Mouse (Mus musculus) gastrocnemius, postnatal 25 days (tissue): ENCODE measurements around the gene Mapk1ip1l. TPM values are rescaled to one million over a fixed set of nuclear protein-coding genes. Genes with fewer than 3 reads are reported as not detected.

Source experiments
- DNase-seq: peaks from one replicate; pipeline ENCODE4 v3.0.0; 2022
- total RNA-seq, 2 experiments: library from RNA; stranded (reverse); gene quantifications; 1 replicate in 1 of 2; 2 replicates in 1 of 2; pipeline ENCODE4 v1.2.3; 2021

The Mapk1ip1l gene
- total RNA-seq, 2 experiments from 2014 or later = 24.0 to 26.2 TPM

DNA sequence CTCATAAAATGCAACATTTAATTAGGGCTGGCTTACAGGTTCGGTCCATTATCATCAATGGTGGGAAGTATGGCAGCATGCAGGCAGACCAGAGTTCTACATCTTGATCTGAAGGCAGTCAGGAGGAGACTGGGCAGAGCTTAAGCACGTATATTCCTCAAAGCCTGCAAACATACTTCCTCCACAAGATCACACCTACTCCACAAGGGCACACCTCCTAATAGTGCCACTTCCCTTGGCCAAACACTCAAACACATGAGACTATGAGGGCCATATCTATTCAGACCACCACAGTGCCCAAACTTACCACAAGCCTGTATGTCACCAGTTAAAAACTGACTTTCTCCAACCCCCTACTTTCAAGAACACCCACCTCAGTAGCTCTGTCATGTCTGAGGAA, 63.4 kb downstream of the Mapk1ip1l start:
- DNase-seq = no peak

DNA sequence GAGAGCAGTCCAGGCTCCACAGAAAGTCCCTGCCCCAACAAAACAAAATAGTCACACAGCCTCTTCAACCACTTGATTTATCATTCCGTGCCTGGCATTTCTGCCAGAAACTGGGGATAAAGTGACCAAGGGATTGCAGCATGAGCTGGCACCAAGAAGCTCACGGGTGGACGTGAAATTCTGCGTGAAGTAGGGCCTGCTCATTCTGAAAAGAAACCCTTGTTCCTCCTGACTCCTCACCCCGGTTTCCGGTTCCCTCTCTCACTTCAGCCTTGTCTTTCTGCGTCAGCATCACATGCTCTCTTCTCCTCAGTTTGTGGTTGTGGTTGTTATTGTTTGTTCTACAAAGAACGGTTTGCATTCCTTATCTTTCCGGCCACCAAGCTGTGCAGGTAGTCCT, 63.8 kb downstream of the Mapk1ip1l start:
- DNase-seq = no peak

DNA sequence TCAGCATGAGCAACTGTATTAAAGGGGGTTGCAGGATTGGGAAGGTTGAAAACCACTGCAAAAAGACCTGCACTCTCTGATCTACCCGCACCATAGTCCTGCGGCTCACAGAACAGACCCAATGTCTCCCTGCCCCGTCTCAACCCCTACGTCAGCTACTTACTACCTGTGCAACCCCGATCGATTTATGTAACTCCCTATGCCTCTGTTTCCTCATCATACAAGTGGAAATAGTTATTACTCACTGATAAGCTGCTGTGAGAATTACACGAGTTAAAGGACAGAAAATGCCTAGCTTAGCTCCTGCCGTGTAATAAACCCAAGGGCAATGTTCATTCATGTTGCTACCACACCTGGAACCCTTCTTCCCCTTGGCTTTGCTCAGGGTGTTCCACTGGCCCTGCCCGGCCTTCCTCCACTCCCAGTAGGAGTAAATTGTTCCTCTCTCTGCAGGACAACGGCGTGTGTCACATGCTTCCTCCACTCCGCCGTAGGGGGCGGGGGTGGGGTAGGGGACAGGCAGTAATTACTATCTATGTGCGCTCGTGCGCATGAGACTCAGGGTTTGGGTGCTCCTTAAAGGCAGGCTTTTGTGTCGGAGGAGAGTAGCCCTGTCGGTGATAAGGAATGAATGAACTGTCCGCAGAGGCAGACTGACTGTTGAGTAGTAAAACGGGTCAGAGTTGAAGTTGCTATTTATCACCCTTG, 66.8 kb downstream of the Mapk1ip1l start:
- DNase-seq = no peak

DNA sequence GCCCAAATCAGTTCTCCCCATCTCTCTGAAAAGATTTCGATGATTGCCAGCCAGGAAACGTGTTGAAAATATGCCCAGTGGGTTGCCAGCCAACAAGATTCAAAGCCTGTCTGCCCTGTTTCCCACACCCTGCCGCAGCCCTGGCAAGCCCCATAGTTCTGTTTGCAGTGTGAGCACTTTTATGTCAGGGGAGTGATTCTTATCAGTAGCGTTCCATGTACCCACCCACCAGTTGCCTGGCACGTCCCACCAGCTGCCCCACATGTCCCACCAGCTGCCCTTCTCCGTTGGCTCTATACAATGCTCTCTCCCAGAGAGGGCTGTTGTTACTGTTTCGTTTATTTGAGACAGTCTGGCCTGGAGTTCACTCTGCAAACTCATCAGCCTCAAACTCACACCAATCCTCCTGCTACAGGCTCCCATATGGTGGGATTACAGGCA, 68.8 kb downstream of the Mapk1ip1l start:
- DNase-seq = no peak

DNA sequence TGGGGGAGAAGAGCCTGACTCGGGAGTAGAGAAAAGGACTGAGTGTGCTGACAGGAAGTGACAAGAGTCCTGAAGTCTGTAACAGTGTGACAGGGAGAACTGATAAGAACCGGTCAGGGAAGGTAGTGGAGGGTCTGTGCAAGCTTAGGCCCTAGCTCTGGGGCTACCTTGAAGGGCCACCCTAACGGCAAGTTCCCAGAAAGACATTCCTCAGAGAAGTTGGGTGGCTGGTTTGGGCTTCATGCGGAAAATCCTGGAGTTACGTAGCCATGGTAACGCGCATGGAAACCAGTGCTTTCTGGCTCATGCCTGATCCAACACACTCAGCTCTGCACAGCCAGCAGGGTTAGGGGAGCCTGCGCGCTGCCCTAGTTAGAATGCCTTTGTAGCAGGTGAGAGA, 69.4 kb downstream of the Mapk1ip1l start, which contains the start of gene Lgals3:
TSS of gene Lgals3 (plus strand) at position 291 of the 400 bp plus-strand sequence.
- DNase-seq = no peak

DNA sequence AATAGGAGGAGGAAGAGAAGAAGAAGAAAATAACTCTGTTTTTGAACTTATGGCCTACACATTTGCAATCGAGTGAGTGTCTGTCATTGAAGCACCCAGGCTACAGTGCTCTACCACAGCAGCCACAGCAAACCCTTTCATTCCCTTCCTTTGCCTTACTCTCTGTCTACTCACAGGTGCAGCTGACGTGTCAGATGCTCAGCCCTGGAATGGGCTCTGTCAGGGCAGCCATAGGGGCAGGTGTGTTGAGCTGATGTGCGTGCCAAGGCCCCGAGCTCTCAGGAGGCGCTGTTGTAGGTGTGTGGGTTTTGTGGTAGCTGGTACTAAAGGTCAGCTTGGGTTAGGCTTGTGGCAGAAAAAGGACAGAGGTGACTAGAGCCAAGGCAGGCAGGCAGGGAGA, 71.7 kb downstream of the Mapk1ip1l start:
- DNase-seq = no peak

DNA sequence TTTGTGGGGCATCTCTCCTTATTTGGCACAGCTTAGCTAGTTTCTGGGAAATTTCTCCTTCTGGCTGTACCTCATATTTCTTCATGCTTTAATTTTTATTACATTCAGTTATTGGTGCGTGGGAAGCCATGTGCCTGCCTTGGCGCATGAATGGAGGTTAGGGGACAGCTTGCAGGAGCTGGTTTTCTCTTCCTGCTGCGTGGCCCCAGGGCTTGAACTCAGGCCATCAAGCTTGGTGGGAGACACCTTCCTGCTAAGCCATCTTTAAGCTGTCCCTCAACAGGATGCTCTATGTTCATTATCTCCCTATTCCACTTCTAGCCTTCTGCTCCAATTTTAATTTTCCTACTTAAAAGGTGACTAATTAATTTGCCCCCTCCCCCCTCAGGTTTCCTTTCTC, 72.7 kb downstream of the Mapk1ip1l start:
- DNase-seq = no peak

DNA sequence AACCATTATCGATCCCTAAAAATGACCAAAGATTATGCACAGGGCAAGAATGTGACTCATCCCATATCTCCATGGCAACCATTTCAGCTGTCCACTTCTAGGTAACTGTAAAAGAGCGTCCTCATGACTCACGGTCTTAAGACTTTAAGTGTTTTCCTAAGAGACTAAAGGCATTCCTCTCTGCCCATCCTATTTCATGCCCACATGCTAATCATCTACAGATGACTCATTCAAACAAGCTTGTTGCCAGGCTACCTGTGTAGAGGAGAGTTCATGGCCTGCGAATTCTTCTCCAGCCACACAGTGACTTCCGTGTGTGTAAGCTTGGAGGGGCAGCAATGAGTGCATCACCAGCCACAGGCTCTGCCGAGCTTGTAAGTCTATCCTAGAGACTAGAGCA, 73.6 kb downstream of the Mapk1ip1l start:
- DNase-seq = no peak

Other genes with a start within 250 kb of the Mapk1ip1l start
- 1 to 10 TPM; 2.2 to 2.4 TPM for gene Gch1, start 108.9 kb upstream of the Mapk1ip1l start, total RNA-seq
- under 1 TPM; 0.36 to 0.62 TPM for gene Wdhd1, start 21.4 kb upstream of the Mapk1ip1l start, total RNA-seq
- 1 to 10 TPM; 6.3 to 7.0 TPM for gene Socs4, start 21.3 kb upstream of the Mapk1ip1l start, total RNA-seq
- gene Lgals3, start 69.5 kb downstream of the Mapk1ip1l start, total RNA-seq = 1 to 10 TPM; 1.8 to 5.1 TPM
- under 1 TPM; 0.33 to 0.59 TPM for gene Dlgap5, start 120.1 kb downstream of the Mapk1ip1l start, total RNA-seq
- gene Fbxo34, start 152.2 kb downstream of the Mapk1ip1l start, total RNA-seq = 10 to 100 TPM in 1 of 2 experiments, 1 to 10 TPM in 1; 10.0 to 11.1 TPM